Mouse (Mus musculus): ENCODE results near the gene Cnn1. TPM values are rescaled to one million over a fixed set of nuclear protein-coding genes. Genes with fewer than 3 reads are reported as not detected.
A peak's percentile ranks its signal among the peaks of the same experiment; 100 is the strongest.

The Cnn1 gene
- polyA plus RNA-seq, 1 experiment from 2014 or later, result 2.1 TPM

GRCm38 (mm10) chr9:22055713-22056112 is 43.3 kb upstream of the Cnn1 start:
- Histone ChIP-seq H3K27me3 (ENCODE audit: control insufficient read depth, insufficient read depth, low read length) (peaks cover 8% of the 10 kb centered on the region; the same call in 1 of the 2 replicates), H3K36me3 (ENCODE audit: control insufficient read depth, insufficient read depth, low read length) (no peaks in the 10 kb centered on the region), H3K9me3 (ENCODE audit: control insufficient read depth, low read length) (no peaks in the 10 kb centered on the region), H3K4me1 (replicated peaks; ENCODE audit: control insufficient read depth, insufficient read depth, low read length) (peaks cover 3% of the 10 kb centered on the region; the same call in 1 of the 2 replicates), H3K4me3 (ENCODE audit: low read depth, low read length) (no peak overlapping the region), H3K4me2 (replicated peaks; ENCODE audit: low read depth, low read length) (no peak overlapping the region), H3K9ac (ENCODE audit: low read depth, low read length) (no peak overlapping the region), H3K27ac (ENCODE audit: low read depth, low read length) (no peak overlapping the region)
- WGBS, result 40% methylated on average over 29 of the region's 29 CpGs
- DNase-seq (ENCODE audit: low spot score), result no peak
- ATAC-seq (ENCODE audit: low FRiP score), result no peak

GRCm38 (mm10) chr9:22056303-22056910 is 42.6 kb upstream of the Cnn1 start:
- no peaks in the 10 kb centered on the region for H3K36me3 ChIP-seq (ENCODE audit: control insufficient read depth, insufficient read depth, low read length)
- DNase-seq (ENCODE audit: low spot score) (no peak), ATAC-seq (ENCODE audit: low FRiP score) (no peak)
- no peak overlapping the region for H3K4me3 ChIP-seq (ENCODE audit: low read depth, low read length)
- peaks cover 3% of the 10 kb centered on the region; the same call in 1 of the 2 replicates for H3K4me1 ChIP-seq (replicated peaks; ENCODE audit: control insufficient read depth, insufficient read depth, low read length)
- peaks cover 7% of the 10 kb centered on the region; the same call in 1 of the 2 replicates for H3K27me3 ChIP-seq (ENCODE audit: control insufficient read depth, insufficient read depth, low read length)
- no peak overlapping the region for H3K27ac ChIP-seq (ENCODE audit: low read depth, low read length)
- no peak overlapping the region for H3K9ac ChIP-seq (ENCODE audit: low read depth, low read length)
- WGBS, result 78% methylated on average over 9 of the region's 9 CpGs
- no peak overlapping the region for H3K4me2 ChIP-seq (replicated peaks; ENCODE audit: low read depth, low read length)
- no peaks in the 10 kb centered on the region for H3K9me3 ChIP-seq (ENCODE audit: control insufficient read depth, low read length)

GRCm38 (mm10) chr9:22057031-22057517 is 41.9 kb upstream of the Cnn1 start:
- no peak overlapping the region for H3K4me2 ChIP-seq (replicated peaks; ENCODE audit: low read depth, low read length)
- WGBS, result 95% methylated on average over 9 of the region's 9 CpGs
- peaks cover 2% of the 10 kb centered on the region; the same call in 1 of the 2 replicates for H3K27me3 ChIP-seq (ENCODE audit: control insufficient read depth, insufficient read depth, low read length)
- no peak overlapping the region for H3K4me3 ChIP-seq (ENCODE audit: low read depth, low read length)
- H3K27ac ChIP-seq (ENCODE audit: low read depth, low read length), result no peak overlapping the region
- no peaks in the 10 kb centered on the region for H3K36me3 ChIP-seq (ENCODE audit: control insufficient read depth, insufficient read depth, low read length)
- peaks cover 3% of the 10 kb centered on the region; the same call in 1 of the 2 replicates for H3K4me1 ChIP-seq (replicated peaks; ENCODE audit: control insufficient read depth, insufficient read depth, low read length)
- DNase-seq (ENCODE audit: low spot score), result no peak
- no peak for ATAC-seq (ENCODE audit: low FRiP score)
- no peak overlapping the region for H3K9ac ChIP-seq (ENCODE audit: low read depth, low read length)
- no peaks in the 10 kb centered on the region for H3K9me3 ChIP-seq (ENCODE audit: control insufficient read depth, low read length)

GRCm38 (mm10) chr9:22058011-22058424 is 41.0 kb upstream of the Cnn1 start:
- WGBS, result 93% methylated on average over 9 of the region's 9 CpGs
- no peak overlapping the region for H3K9ac ChIP-seq (ENCODE audit: low read depth, low read length)
- DNase-seq (ENCODE audit: low spot score) (no peak), ATAC-seq (ENCODE audit: low FRiP score) (no peak)
- H3K4me2 ChIP-seq (replicated peaks; ENCODE audit: low read depth, low read length), result no peak overlapping the region
- H3K9me3 ChIP-seq (ENCODE audit: control insufficient read depth, low read length), result no peaks in the 10 kb centered on the region
- H3K4me1 ChIP-seq (replicated peaks; ENCODE audit: control insufficient read depth, insufficient read depth, low read length), result peaks cover 3% of the 10 kb centered on the region; the same call in 1 of the 2 replicates
- H3K36me3 ChIP-seq (ENCODE audit: control insufficient read depth, insufficient read depth, low read length), result no peaks in the 10 kb centered on the region
- peaks cover 2% of the 10 kb centered on the region; the same call in 1 of the 2 replicates for H3K27me3 ChIP-seq (ENCODE audit: control insufficient read depth, insufficient read depth, low read length)
- no peak overlapping the region for H3K27ac ChIP-seq (ENCODE audit: low read depth, low read length)
- H3K4me3 ChIP-seq (ENCODE audit: low read depth, low read length), result no peak overlapping the region

- H3K4me1 ChIP-seq (replicated peaks; ENCODE audit: control insufficient read depth, insufficient read depth, low read length), result no peaks in the 10 kb centered on the region
- no peak for DNase-seq (ENCODE audit: low spot score)
- H3K9me3 ChIP-seq (ENCODE audit: control insufficient read depth, low read length), result no peaks in the 10 kb centered on the region
- peaks cover 10% of the 10 kb centered on the region for H3K36me3 ChIP-seq (ENCODE audit: control insufficient read depth, insufficient read depth, low read length)
- 83% methylated on average over 2 of the region's 2 CpGs for WGBS
- H3K9ac ChIP-seq (ENCODE audit: low read depth, low read length), result no peak overlapping the region
- no peak overlapping the region for H3K27ac ChIP-seq (ENCODE audit: low read depth, low read length)
- no peaks in the 10 kb centered on the region for H3K27me3 ChIP-seq (ENCODE audit: control insufficient read depth, insufficient read depth, low read length)
- no peak overlapping the region for H3K4me3 ChIP-seq (ENCODE audit: low read depth, low read length)
- ATAC-seq (ENCODE audit: low FRiP score), result no peak
- H3K4me2 ChIP-seq (replicated peaks; ENCODE audit: low read depth, low read length), result no peak overlapping the region
Observed at GRCm38 (mm10) chr9:22061339-22061738, 37.7 kb upstream of the Cnn1 start.

- Histone ChIP-seq H3K27ac (ENCODE audit: low read depth, low read length) (no peak overlapping the region), H3K36me3 (ENCODE audit: control insufficient read depth, insufficient read depth, low read length) (peaks cover 10% of the 10 kb centered on the region), H3K9ac (ENCODE audit: low read depth, low read length) (no peak overlapping the region), H3K4me3 (ENCODE audit: low read depth, low read length) (no peak overlapping the region), H3K27me3 (ENCODE audit: control insufficient read depth, insufficient read depth, low read length) (no peaks in the 10 kb centered on the region), H3K4me2 (replicated peaks; ENCODE audit: low read depth, low read length) (no peak overlapping the region), H3K9me3 (ENCODE audit: control insufficient read depth, low read length) (no peaks in the 10 kb centered on the region), H3K4me1 (replicated peaks; ENCODE audit: control insufficient read depth, insufficient read depth, low read length) (no peaks in the 10 kb centered on the region)
- 86% methylated on average over 3 of the region's 3 CpGs for WGBS
- DNase-seq (ENCODE audit: low spot score) (no peak), ATAC-seq (ENCODE audit: low FRiP score) (no peak)
Observed at GRCm38 (mm10) chr9:22064341-22064740, 34.7 kb upstream of the Cnn1 start.

- no peak for ATAC-seq (ENCODE audit: low FRiP score)
- H3K36me3 ChIP-seq (ENCODE audit: control insufficient read depth, insufficient read depth, low read length), result peaks cover 10% of the 10 kb centered on the region
- WGBS, result 99% methylated on average over 11 of the region's 11 CpGs
Observed at GRCm38 (mm10) chr9:22065642-22066041, 33.4 kb upstream of the Cnn1 start.

GRCm38 (mm10) chr9:22066433-22066832 is 32.6 kb upstream of the Cnn1 start:
- ATAC-seq (ENCODE audit: low FRiP score) (no peak), DNase-seq (ENCODE audit: low spot score) (peak; percentile 63)
- Histone ChIP-seq H3K9ac (ENCODE audit: low read depth, low read length) (no peak overlapping the region), H3K4me1 (replicated peaks; ENCODE audit: control insufficient read depth, insufficient read depth, low read length) (peaks cover 2% of the 10 kb centered on the region; the same call in 1 of the 2 replicates), H3K36me3 (ENCODE audit: control insufficient read depth, insufficient read depth, low read length) (peaks cover 10% of the 10 kb centered on the region), H3K27me3 (ENCODE audit: control insufficient read depth, insufficient read depth, low read length) (no peaks in the 10 kb centered on the region), H3K27ac (ENCODE audit: low read depth, low read length) (no peak overlapping the region), H3K4me3 (ENCODE audit: low read depth, low read length) (no peak overlapping the region), H3K4me2 (replicated peaks; ENCODE audit: low read depth, low read length) (no peak overlapping the region), H3K9me3 (ENCODE audit: control insufficient read depth, low read length) (no peaks in the 10 kb centered on the region)
- 69% methylated on average over 3 of the region's 3 CpGs for WGBS

More at GRCm38 (mm10) chr9:22065642-22066041, 33.4 kb upstream of the Cnn1 start:
- H3K4me2 ChIP-seq (replicated peaks; ENCODE audit: low read depth, low read length), result no peak overlapping the region
- peaks cover 2% of the 10 kb centered on the region; the same call in 1 of the 2 replicates for H3K4me1 ChIP-seq (replicated peaks; ENCODE audit: control insufficient read depth, insufficient read depth, low read length)
- H3K27me3 ChIP-seq (ENCODE audit: control insufficient read depth, insufficient read depth, low read length), result no peaks in the 10 kb centered on the region
- no peak overlapping the region for H3K4me3 ChIP-seq (ENCODE audit: low read depth, low read length)
- no peaks in the 10 kb centered on the region for H3K9me3 ChIP-seq (ENCODE audit: control insufficient read depth, low read length)
- no peak overlapping the region for H3K27ac ChIP-seq (ENCODE audit: low read depth, low read length)
- H3K9ac ChIP-seq (ENCODE audit: low read depth, low read length), result no peak overlapping the region
- no peak for DNase-seq (ENCODE audit: low spot score)

- Histone ChIP-seq H3K27ac (ENCODE audit: low read depth, low read length) (no peak overlapping the region), H3K4me1 (replicated peaks; ENCODE audit: control insufficient read depth, insufficient read depth, low read length) (peaks cover 2% of the 10 kb centered on the region; the same call in 1 of the 2 replicates), H3K36me3 (ENCODE audit: control insufficient read depth, insufficient read depth, low read length) (peaks cover 10% of the 10 kb centered on the region), H3K9me3 (ENCODE audit: control insufficient read depth, low read length) (no peaks in the 10 kb centered on the region), H3K4me2 (replicated peaks; ENCODE audit: low read depth, low read length) (no peak overlapping the region), H3K4me3 (ENCODE audit: low read depth, low read length) (no peak overlapping the region), H3K27me3 (ENCODE audit: control insufficient read depth, insufficient read depth, low read length) (no peaks in the 10 kb centered on the region), H3K9ac (ENCODE audit: low read depth, low read length) (no peak overlapping the region)
- DNase-seq (ENCODE audit: low spot score), result no peak
- WGBS, result 75% methylated on average over 5 of the region's 5 CpGs
- no peak for ATAC-seq (ENCODE audit: low FRiP score)
Observed at GRCm38 (mm10) chr9:22067195-22067594, 31.8 kb upstream of the Cnn1 start.

All from hindbrain, embryonic 11.5 days (tissue).